Mouse (Mus musculus): ENCODE data around the gene Stard13. TPM values are rescaled to one million over a fixed set of nuclear protein-coding genes. Genes with fewer than 3 reads are reported as not detected.

Stard13 gene
- total RNA-seq, 2 experiments from 2014 or later: 23.0 to 23.3 TPM

DNA sequence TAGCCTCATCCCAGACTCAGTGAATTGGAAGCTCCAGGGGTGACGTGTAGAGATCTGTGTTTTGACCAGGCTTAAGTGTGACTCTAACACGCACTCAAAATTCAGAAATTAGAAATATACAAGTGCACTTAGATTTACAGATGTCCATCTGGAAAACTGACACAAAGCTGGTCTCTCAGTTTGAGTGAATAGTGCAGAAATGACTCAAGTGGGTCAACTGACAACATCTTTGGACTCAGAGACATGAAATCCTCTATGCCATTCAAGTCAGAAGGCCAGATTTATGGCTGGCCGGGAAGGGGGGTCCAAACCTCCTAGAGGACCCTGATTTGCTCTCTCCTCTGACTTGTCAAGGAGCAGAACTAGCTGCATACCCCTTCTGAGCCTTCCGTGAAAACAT is 85.6 kb downstream of the Stard13 start:
- intact Hi-C loops (cut with DNase I): no loop called here
- no peak for DNase-seq

DNA sequence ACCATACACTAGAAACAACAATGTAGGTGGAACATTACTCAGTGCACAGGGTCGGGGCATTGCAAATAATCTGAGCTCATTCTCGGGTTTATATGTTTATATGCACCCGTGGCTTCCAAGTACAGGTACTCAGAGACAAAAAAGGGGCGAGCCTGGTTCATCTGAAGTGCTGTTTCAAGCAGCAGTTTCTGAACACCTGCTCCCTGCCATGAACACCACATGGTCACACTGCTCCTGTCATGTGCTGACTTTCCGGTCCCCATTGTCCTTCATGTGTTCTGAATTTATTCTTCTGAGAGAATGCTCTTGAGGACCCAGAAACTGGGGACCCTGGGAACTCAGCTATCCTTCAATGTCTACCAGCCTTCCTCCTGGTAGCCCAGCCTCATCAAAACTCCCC is 87.8 kb downstream of the Stard13 start:
- intact Hi-C loops (cut with DNase I): no loop called here
- DNase-seq: no peak

DNA sequence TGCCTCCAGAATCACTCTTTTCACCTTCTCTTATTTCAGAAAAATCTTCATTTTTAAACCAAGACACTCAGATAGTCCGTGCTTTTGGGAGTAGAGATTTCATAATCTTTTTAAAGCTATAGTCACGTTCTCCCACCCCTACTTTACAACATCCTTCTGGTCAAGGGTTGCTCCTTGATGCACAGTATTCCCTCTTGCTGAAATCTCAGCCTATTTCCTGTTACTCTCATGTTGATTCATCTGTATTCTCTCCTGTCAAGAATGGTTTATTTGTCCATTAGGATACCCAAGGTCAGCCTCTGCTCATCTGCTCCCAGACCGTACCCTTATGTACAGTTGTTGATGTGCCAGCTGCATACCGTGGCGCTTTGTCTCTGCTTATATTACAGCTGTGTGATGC is 89.7 kb downstream of the Stard13 start:
- no peak for DNase-seq
- intact Hi-C loops (cut with DNase I): loop anchor here (2.0 to 5.0 kb wide), 3 partner anchors 45 to 225 kb away; no protein-coding TSS in a partner anchor

DNA sequence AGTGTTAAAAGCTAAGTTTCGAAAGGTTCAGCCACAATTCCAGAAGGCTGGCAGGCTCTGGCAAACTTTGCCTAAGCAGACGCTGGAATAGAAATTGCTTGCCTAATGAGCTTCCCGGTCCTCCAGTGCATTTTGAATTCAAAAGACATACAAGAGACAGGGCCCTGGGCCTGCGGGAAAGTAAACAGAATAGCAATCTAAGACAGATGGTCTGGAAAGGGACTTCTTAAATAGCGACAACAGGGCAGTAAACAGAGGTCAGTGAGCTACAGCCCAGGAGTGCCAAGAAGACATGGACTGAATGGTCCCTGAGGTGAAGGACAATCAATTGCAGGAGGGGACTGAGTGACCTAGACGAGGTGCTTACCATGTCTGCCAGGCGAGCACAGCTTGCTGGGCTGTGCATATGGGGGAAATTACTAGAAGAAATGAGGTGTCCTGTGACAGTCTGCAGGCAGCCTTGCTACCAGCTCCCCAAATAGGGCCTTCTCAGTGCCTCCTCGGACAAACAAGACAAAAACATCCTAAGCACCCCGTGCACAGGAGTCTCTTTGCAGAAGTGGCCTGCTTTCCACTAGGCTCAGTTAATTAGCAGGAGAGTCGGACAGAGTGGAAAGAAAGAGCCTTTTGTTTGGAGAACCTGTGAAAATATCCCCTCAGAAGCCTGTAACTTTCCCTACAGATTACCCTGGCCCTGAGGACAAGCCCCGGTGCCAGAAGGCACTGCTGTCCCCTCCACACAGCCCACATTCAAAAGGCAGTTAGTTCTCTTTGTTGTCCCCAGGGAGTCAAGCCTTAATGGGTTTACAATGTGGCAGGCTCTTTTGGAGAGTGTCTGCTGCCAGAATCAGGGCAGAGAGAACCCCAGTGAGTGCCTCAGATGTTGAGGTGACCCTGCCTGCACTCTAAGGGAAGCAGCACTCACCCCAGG is 90.7 kb downstream of the Stard13 start:
- intact Hi-C loops (cut with DNase I): loop anchor here (2.0 to 5.0 kb wide), 3 partner anchors 46 to 226 kb away; no protein-coding TSS in a partner anchor
- peak; percentile 40 to 41 for DNase-seq

DNA sequence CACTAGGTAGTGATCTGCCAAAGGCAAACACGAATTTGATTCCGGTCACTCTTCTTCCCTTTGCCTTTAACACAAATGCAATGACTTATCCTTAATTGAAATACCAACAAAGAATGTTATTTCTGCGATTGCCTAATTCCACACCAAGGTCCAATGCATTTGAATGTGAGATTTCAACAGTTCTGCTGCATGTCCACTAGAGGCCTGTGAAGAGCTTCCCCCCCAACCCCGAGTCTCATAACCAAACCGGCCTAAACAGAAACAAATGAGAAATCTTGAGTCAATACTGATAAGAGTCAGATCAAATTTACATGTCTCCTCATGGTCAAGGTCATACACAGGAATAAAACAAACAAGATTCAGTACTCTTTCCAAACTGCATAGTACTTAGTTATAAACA is 91.4 kb downstream of the Stard13 start:
- peak in 1 of 2 experiments; percentile 49 for DNase-seq
- intact Hi-C loops (cut with DNase I): loop anchor here (2.0 to 5.0 kb wide), 3 partner anchors 47 to 227 kb away; no protein-coding TSS in a partner anchor

DNA sequence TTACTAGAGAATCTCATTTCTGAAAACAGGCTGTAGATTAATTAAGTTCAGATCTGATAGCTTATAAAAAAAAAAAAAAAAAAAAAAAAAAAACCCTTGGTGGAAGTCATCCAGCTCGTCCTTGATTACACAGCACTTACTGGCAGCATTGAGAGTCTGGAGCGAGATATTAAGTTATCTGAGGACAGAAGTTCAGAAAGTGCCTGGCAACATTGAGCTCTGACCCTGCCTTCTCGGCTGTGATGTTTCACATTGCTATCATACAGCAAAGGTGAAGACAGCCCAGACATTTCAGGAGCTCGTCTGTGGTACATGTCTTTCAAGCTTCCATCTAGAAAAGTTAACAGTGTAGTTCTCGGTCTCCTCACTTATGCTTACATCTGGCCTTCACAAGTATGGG is 95.7 kb downstream of the Stard13 start:
- no peak for DNase-seq
- intact Hi-C loops (cut with DNase I): no loop called here

DNA sequence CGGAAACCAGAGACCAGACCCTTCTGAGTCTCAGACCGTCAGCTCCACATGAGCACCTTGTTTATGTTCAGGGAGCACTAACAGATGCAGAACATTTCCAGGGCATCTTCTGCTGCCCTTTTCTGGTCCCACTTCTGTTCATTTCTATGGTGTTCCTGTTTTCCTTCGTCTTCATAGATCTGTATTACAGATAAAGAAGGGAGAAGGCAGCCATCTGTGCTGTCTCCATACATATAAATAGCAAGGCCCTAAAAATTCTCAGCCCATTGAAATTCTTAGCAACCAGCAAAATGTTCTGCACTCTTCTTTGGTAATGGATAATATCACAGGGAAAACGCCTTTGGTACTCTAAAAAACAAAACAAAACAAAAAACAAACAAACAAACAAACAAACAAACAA is 96.3 kb downstream of the Stard13 start:
- no peak for DNase-seq
- intact Hi-C loops (cut with DNase I): no loop called here

DNA sequence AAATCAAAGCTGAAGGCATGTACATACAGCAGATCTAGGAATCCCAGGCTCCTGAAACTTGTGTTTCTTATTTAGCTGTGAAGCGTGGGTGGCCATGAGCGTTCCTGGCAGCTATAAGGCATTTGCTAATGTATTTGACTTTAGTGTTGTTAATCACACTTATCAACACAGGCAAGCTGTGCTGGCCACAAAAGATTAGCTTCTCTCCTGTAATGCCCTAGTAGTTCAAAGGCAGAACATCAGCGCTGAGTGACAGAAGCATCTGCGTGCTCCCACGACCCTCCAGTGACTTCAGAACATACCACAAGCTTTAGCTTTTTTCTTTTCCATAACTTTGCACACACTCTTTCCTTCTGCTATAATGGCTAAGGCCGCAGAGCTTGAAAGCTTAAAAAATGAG is 97.7 kb downstream of the Stard13 start:
- intact Hi-C loops (cut with DNase I): no loop called here
- DNase-seq: no peak

DNA sequence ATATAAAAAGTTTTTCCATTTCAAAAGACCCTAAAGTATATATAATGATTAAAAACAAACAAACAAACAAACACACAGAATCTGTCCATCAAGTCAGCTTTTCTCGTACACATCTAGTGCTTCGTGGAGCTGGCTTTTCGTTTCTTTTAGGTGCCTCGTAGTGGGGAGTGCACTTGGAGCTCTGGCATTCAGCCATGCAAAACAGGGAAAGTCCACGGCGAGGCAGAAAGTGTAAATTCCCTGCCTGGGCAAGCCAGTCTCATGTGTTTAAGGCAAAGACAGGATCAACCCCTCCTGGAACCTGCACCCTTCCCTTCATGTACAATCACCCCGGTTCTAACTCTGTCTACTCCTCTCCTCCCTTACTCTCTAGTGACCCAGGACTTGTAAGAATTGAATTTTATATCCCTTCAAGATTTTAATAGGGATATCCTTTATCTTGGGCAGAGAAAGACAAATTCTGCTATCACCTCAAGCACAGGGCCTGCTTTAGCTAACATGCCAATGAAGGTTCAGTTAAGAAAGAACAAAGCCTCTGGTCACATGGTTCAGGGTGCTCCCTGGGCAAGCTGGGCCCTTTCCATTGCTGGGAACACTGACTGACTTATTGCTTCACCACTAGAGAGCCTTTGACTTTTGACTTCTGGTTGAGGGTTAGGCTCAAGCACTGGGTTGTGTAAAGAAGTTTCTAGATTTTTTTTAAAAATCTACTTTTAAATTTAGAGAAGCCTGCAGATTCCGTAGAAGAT is 98.4 kb downstream of the Stard13 start:
- no peak for DNase-seq
- intact Hi-C loops (cut with DNase I): no loop called here

DNA sequence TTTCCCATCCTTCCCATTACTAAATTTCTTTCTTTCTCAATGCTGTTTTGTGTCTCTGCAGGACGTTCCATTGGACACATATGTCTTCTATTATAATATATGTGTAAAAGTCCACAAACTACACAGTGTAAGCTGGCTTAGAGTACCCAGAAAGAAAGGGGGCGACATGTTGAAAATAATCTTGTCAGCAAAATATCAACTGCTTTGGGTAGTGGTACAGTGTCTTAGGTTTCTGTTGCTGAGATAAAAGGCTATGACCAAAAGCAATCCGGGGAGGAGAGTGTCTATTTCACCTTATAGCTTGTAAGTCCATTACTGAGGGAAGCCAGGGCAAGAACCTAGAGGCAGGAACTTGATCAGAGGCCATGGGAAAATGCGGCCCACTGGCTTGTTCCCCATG is 99.4 kb downstream of the Stard13 start:
- no peak for DNase-seq
- intact Hi-C loops (cut with DNase I): loop anchor here (5.0 kb wide), 1 partner anchor 77 kb away; no protein-coding TSS in a partner anchor

DNA sequence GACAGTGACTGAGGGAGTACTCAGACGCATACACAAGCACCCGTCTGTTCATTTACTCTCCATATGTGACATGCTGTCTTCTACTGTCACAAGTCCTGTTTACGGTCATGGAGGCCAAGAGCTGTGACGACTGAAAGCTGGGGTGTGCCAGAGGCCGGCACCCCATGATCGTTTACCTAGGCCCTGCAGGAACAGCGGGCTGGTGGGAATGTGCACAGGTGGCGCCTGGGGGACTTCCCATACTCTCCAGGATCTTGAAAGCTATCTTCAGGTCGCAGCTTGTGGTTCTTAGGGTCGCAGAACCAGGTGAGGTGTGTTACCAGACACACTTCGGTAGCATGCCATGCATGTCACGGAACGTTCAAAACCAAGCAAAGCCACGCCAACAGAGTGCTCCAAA is 99.9 kb downstream of the Stard13 start:
- DNase-seq: no peak
- intact Hi-C loops (cut with DNase I): loop anchor here (5.0 kb wide), 1 partner anchor 76 kb away; no protein-coding TSS in a partner anchor

DNA sequence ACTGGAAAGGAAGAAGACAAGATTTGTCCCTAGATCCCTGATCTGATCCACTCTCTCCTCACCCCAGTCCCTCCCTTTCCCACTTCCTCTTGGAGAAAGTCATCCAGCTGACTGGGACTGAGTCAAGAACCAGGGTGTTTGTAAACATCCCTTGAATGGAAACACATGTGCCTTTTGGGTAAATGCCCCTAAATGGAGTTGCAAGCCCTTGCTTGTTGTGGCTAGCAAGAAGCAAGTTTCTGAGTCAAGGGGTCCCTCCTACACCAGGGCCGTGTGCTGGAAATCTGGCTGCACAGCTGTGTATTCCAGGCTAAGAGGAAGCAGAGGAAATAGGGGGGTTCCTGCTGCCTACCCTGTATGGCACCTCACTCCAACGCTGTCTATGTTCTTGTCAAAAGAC is 103.9 kb downstream of the Stard13 start:
- no peak for DNase-seq

DNA sequence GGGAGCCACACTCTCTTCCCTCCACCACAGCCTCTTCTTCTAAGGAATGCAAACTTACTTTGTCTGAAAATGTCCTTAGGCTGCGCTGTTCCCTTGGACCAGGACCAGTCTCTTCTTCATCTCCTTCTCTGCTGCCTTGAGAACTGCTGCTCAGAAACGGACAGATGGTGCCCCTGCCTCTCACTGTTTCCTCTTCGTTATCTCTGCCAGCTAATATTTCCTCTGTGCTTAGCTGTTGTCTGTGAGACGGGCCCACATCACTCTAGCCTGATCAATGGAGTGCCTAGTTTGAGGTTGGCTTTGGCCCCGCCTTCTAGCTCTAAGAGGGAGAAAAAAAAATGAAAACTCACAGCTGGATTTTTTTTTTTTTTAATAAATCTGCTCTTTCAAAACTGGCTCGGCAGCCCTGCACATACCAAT is 106.3 kb downstream of the Stard13 start:
- intact Hi-C loops (cut with DNase I): no loop called here
- no peak for DNase-seq

More for the DNA sequence above, 103.9 kb downstream of the Stard13 start:
- intact Hi-C loops (cut with DNase I): loop anchor here (5.0 kb wide), 1 partner anchor 72 kb away; no protein-coding TSS in a partner anchor

DNA sequence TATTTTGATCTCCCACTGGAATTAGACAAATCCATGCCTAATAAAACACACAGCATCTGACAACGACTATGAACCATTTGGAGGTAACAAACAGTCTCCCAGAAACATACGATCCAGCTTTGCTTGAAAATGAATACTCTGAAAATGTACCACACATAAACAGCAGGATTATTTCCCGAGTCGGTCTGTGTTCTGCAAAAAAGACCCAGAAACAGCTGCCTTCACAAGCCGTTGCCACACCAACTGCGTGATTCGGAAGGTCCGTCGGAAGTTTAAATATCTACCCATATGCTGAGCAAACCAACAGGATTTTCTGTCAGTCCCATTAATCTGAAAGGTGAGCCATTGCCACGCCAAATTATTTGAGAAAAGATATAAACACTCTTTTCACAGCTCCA is 107.0 kb downstream of the Stard13 start:
- intact Hi-C loops (cut with DNase I): no loop called here
- DNase-seq: no peak

DNA sequence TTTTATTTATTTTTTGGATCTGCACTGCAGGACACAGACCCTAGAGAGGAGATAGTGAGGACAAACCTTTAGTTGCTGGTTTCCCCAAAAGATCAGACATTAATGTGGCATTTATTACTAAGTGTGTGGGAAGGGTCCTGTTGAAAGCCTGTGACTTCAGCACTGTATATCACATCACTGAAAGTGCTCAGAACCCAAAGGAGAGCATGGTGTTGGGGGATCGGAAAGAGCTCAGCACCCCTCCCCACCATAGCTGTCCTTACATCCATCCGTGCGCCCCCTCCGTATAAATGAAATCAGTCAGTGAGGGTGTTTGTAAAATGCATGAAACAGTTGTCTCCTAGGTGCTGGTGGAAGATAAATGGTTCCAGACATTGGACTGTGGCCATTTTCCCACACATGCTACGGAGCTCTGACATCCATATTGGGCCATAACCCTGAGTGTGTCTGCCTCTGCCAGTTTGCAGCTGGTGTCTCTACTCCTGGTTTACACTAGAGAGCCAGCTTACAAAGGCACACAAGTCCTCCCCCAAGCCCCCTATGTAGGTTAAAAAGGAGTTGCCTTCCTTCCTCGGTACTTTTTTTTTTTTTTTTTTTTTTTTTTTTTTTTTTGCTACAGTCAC is 107.5 kb downstream of the Stard13 start:
- DNase-seq: peak in 1 of 2 experiments; percentile 41
- intact Hi-C loops (cut with DNase I): no loop called here

DNA sequence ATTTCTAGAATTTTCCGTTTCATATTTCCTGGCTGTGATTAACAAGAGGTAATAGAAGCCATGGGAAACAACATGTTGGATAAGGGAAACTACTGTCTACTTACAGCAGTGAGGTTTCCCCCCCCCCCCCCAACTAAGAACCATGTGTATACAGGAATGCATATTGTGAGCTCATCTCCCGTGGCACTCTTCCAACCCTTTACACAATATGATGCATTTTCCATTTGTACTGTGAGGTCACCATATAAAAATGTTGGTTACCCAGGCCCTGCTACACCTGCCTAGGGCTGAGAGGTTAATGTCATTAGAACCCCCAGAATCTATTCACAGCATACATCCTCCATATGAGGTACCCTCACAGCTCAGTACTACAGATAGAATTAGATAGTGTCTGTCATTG is 115.8 kb downstream of the Stard13 start:
- no peak for DNase-seq
- intact Hi-C loops (cut with DNase I): no loop called here

DNA sequence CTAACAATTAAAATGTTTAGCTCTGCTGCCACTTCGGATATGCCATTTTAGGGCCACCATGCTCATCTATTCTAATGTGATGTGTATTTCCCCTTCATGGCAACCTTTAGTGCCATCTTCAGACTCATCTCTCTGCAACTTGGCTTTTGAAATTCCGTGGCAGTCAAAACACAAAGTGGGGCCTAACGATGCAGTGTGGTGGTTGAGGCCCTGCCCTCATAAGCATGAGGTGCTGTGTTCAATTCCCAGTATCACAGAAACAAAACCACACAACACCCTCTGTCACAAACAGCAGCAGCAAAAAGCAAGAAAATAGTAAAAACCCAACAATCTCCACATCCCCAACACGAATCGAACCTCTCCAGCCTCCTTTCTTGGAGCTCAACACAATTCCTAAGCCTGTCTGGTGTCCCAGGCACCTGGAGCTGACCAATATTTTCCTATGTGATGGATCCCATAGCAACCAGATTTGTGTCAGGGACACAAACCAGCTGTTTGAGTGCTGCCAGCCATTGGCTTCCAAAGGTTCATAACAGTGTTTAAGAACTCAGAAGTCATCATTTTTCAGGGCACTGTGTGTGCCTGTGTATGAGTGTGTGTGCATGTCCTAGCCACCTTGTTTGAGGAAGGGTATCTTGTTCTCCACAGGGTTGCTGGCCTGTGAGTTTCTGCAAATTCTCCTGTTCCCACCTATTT is 117.3 kb downstream of the Stard13 start:
- intact Hi-C loops (cut with DNase I): no loop called here
- no peak for DNase-seq

DNA sequence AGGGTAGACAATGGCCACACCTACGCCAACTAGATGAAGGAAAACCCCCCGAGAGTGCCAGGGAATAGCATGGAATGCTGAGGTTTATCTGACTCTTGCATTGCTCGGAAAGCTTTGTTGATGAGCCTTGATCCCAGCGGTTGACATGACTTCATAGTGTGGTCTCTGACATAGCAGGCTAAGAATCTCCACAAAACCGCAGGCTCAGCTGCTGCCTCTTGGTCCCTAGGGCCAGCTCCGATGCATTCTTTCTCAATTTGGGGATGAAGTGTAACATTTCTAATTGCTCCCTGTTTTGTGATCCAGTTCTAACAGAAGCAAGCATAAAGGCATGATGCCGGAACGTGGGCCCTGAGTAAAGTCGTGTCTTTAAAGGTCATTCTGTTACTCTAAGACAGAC is 120.9 kb downstream of the Stard13 start:
- peak; percentile 12 to 26 for DNase-seq
- intact Hi-C loops (cut with DNase I): no loop called here

DNA sequence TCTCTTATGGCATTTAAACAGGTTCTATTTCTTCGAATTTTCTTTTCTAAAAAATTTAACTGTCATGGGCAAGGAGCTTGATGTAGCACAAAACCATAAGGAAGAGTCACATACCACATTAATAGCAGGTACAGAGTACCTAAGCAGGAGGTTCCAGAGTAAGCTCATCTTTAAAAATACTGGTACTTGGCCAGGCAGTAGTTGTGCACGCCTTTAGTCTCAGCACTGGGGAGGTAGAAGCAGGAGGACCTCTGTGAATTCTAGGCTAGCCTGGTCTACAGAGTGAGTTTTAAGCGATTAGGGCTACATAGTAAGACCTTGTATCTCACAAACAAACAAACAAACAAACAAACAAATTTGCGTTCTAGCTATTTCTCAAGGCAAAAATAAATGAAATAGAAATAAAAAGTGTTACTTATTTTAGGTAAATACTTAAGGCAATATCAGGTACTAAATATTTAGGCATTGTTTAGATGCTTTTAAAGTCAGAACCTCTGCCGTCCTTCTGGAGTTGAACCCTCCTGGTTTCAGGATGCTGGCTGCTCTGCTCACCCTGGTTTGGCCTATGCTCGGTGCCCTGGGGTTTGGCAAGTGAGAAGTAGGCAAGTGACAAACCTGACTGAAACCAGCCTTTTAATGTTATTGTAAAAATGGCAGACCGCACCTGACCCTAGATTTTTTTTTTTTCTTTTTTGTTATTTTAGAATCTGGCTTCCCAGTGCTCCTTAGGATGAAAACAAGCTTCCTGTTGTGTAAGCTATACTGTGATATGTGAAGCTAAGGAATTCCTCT is 122.4 kb downstream of the Stard13 start:
- DNase-seq: no peak
- intact Hi-C loops (cut with DNase I): no loop called here
